Mouse (Mus musculus) forebrain, embryonic 12.5 days (tissue): ENCODE measurements around the gene Cfap299. TPM values are rescaled to one million over a fixed set of nuclear protein-coding genes. Genes with fewer than 3 reads are reported as not detected.

Source experiments
- ATAC-seq: fragments of 200-750 bp; cut with Nextera tagmentation; 2 replicates; pipeline ENCODE4 v1.8.0; 2017; ENCODE audit warnings: moderate TSS enrichment; ENCODE audit not compliant: low FRiP score
- H3K27ac ChIP-seq: fragments of 300-500 bp; sonication (generic); 2 replicates; pipeline ENCODE4 v1.5.1; 2016; ENCODE audit warnings: mild to moderate bottlenecking
- H3K27me3 ChIP-seq: fragments of 300-500 bp; sonication (generic); 2 replicates; pipeline ENCODE4 v1.6.1; 2016; ENCODE audit warnings: mild to moderate bottlenecking
- H3K36me3 ChIP-seq: fragments of 300-500 bp; sonication (generic); replicated peaks from 2 replicates; pipeline ENCODE4 v1.6.1; 2016; ENCODE audit warnings: mild to moderate bottlenecking
- H3K4me1 ChIP-seq: fragments of 300-500 bp; sonication (generic); 2 replicates; pipeline ENCODE4 v1.6.1; 2016
- H3K4me2 ChIP-seq: fragments of 300-500 bp; sonication (generic); 2 replicates; pipeline ENCODE4 v1.6.1; 2016; ENCODE audit warnings: mild to moderate bottlenecking, moderate library complexity
- H3K4me3 ChIP-seq: fragments of 300-500 bp; sonication (generic); replicated peaks from 2 replicates; pipeline ENCODE4 v1.5.1; 2016; ENCODE audit warnings: mild to moderate bottlenecking
- H3K9ac ChIP-seq: fragments of 300-500 bp; sonication (generic); 2 replicates; pipeline ENCODE4 v1.6.1; 2016; ENCODE audit warnings: mild to moderate bottlenecking
- H3K9me3 ChIP-seq: fragments of 300-500 bp; sonication (generic); 2 replicates; pipeline ENCODE4 v1.6.1; 2016
- WGBS: fragments of 180-500 bp; shearing (Covaris S2); methylation state at CpG from one replicate; pipeline ENCODE4 v1.1.7; 2016; 5-methylcytosine and 5-hydroxymethylcytosine counted together
- polyA plus RNA-seq: library from polyadenylated mRNA; unstranded; fragments of >200 nt; fragmentation: Nextera tagmentation; extraction: Ambion mirVana; gene quantifications from 2 replicates; pipeline ENCODE4 v1.2.1, GENCODE M21; 2016

Cfap299 gene
- polyA plus RNA-seq, 1 experiment from 2014 or later = 0.46 TPM

GRCm38 (mm10) chr5:98344581-98344980, 15.5 kb downstream of the Cfap299 start:
- no peak overlapping the region for H3K9ac ChIP-seq
- H3K4me3 ChIP-seq = no peak overlapping the region
- H3K4me2 ChIP-seq = no peak overlapping the region
- H3K27ac ChIP-seq = no peak overlapping the region
- no peak for ATAC-seq
- H3K27me3 ChIP-seq = no peaks in the 10 kb centered on the region
- H3K9me3 ChIP-seq = no peaks in the 10 kb centered on the region
- WGBS = 78% methylated on average over 2 of the region's 2 CpGs
- H3K36me3 ChIP-seq = no peaks in the 10 kb centered on the region
- H3K4me1 ChIP-seq = no peaks in the 10 kb centered on the region

DNA sequence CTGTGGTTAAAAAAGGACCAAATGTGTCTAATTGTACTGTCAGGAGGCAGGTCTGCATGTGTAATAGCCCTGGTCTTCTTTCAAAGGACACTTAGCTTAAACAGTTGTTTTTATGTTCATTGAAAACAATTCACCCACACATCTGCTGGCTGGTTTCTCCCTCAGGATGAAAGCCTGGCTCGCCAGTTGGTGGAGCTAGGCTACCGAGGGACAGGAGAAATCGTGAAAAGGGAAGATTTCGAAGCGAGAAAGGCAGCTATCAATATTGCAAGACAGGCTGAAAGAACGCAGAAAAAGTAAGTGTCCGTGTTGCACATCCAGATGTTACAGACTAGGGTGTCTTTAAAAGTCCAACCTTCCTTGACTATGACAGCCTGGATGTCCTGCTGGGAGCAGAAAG, 17.0 kb downstream of the Cfap299 start:
- no peaks in the 10 kb centered on the region for H3K4me1 ChIP-seq
- no peak overlapping the region for H3K4me2 ChIP-seq
- no peaks in the 10 kb centered on the region for H3K36me3 ChIP-seq
- 70% methylated on average over 7 of the region's 7 CpGs for WGBS
- H3K27me3 ChIP-seq = no peaks in the 10 kb centered on the region
- no peak overlapping the region for H3K9ac ChIP-seq
- ATAC-seq = no peak
- no peak overlapping the region for H3K27ac ChIP-seq
- H3K4me3 ChIP-seq = no peak overlapping the region
- H3K9me3 ChIP-seq = no peaks in the 10 kb centered on the region

DNA sequence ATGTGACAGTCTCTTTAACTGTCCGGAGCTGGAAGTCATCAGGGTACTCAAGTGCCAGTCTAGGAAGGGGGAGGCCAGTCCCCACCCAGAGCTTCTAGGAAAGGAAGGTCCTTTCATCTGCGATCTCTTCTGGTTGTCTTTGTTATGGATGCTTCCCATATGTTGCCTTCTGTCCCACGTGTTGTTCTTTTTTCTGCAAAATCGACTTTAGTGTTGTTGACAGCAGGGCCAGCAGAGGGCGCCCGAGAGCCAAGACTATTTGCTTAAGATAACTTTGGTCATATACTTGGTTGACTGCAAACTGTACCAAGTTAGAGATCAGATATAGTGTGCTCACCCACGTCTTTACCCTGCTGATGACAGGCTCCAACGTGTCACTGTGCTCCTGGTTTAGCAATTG, 19.5 kb downstream of the Cfap299 start:
- H3K27ac ChIP-seq = no peak overlapping the region
- no peak overlapping the region for H3K9ac ChIP-seq
- no peaks in the 10 kb centered on the region for H3K4me1 ChIP-seq
- H3K36me3 ChIP-seq = no peaks in the 10 kb centered on the region
- WGBS = 13% methylated on average over 8 of the region's 8 CpGs
- H3K4me3 ChIP-seq = no peak overlapping the region
- H3K9me3 ChIP-seq = no peaks in the 10 kb centered on the region
- H3K27me3 ChIP-seq = no peaks in the 10 kb centered on the region
- peak; percentile 76; the same call in 1 of the 2 replicates for ATAC-seq
- no peak overlapping the region for H3K4me2 ChIP-seq

DNA sequence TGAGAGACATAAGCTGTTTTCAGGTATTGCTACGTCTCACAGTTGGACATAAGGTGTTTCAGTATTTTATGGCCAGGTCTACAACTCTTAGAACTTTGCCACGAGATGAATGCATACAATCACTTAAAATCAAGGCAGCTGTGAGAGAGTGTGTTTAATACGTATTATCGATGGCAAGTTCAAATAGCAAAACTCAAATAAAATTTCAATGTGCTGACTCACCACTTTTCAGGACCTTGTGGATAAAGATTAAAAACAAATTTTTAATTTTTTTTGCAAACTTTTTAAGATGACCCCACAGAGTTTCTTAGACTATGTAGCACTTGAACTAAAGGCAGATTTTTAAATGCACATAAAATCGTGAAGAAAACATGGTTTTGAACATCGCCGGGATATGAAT, 30.8 kb downstream of the Cfap299 start:
- no peak overlapping the region for H3K9ac ChIP-seq
- no peaks in the 10 kb centered on the region for H3K9me3 ChIP-seq
- WGBS = 91% methylated on average over 7 of the region's 7 CpGs
- no peak overlapping the region for H3K4me3 ChIP-seq
- H3K4me2 ChIP-seq = no peak overlapping the region
- no peaks in the 10 kb centered on the region for H3K27me3 ChIP-seq
- no peak overlapping the region for H3K27ac ChIP-seq
- H3K4me1 ChIP-seq = no peaks in the 10 kb centered on the region
- no peaks in the 10 kb centered on the region for H3K36me3 ChIP-seq
- ATAC-seq = no peak

GRCm38 (mm10) chr5:98360792-98361419, 31.8 kb downstream of the Cfap299 start:
- ATAC-seq = no peak
- H3K4me2 ChIP-seq = no peak overlapping the region
- no peak overlapping the region for H3K27ac ChIP-seq
- no peak overlapping the region for H3K9ac ChIP-seq
- H3K4me3 ChIP-seq = no peak overlapping the region
- H3K4me1 ChIP-seq = no peaks in the 10 kb centered on the region
- H3K27me3 ChIP-seq = no peaks in the 10 kb centered on the region
- no peaks in the 10 kb centered on the region for H3K9me3 ChIP-seq
- no peaks in the 10 kb centered on the region for H3K36me3 ChIP-seq
- 86% methylated on average over 5 of the region's 5 CpGs for WGBS

- Histone ChIP-seq H3K9ac (no peak overlapping the region), H3K36me3 (no peaks in the 10 kb centered on the region), H3K4me1 (no peaks in the 10 kb centered on the region), H3K4me3 (no peak overlapping the region), H3K27me3 (no peaks in the 10 kb centered on the region), H3K9me3 (no peaks in the 10 kb centered on the region), H3K27ac (no peak overlapping the region), H3K4me2 (no peak overlapping the region)
- 46% methylated on average over 8 of the region's 8 CpGs for WGBS
- ATAC-seq = no peak
Observed at GRCm38 (mm10) chr5:98363428-98363827, 34.3 kb downstream of the Cfap299 start.

- Histone ChIP-seq H3K4me2 (no peak overlapping the region), H3K9me3 (no peaks in the 10 kb centered on the region), H3K27ac (no peak overlapping the region), H3K9ac (no peak overlapping the region), H3K27me3 (no peaks in the 10 kb centered on the region), H3K4me3 (no peak overlapping the region), H3K4me1 (no peaks in the 10 kb centered on the region), H3K36me3 (no peaks in the 10 kb centered on the region)
- ATAC-seq = no peak
- WGBS = 85% methylated on average over 5 of the region's 5 CpGs
Observed at GRCm38 (mm10) chr5:98365340-98365739, 36.2 kb downstream of the Cfap299 start.

GRCm38 (mm10) chr5:98368822-98369221, 39.7 kb downstream of the Cfap299 start:
- no peak for ATAC-seq
- Histone ChIP-seq H3K27ac (no peak overlapping the region), H3K27me3 (no peaks in the 10 kb centered on the region), H3K4me3 (no peak overlapping the region), H3K9ac (no peak overlapping the region), H3K36me3 (no peaks in the 10 kb centered on the region), H3K4me2 (no peak overlapping the region), H3K4me1 (no peaks in the 10 kb centered on the region), H3K9me3 (no peaks in the 10 kb centered on the region)
- WGBS = 86% methylated on average over 4 of the region's 4 CpGs

GRCm38 (mm10) chr5:98369426-98369825, 40.3 kb downstream of the Cfap299 start:
- H3K4me1 ChIP-seq = no peaks in the 10 kb centered on the region
- no peak overlapping the region for H3K4me3 ChIP-seq
- 88% methylated on average over 7 of the region's 7 CpGs for WGBS
- H3K4me2 ChIP-seq = no peak overlapping the region
- no peak overlapping the region for H3K9ac ChIP-seq
- H3K36me3 ChIP-seq = no peaks in the 10 kb centered on the region
- H3K27me3 ChIP-seq = no peaks in the 10 kb centered on the region
- ATAC-seq = no peak
- no peaks in the 10 kb centered on the region for H3K9me3 ChIP-seq
- H3K27ac ChIP-seq = no peak overlapping the region

GRCm38 (mm10) chr5:98376058-98376798, 47.1 kb downstream of the Cfap299 start:
- no peak overlapping the region for H3K4me2 ChIP-seq
- H3K36me3 ChIP-seq = no peaks in the 10 kb centered on the region
- ATAC-seq = no peak
- peaks cover 7% of the 10 kb centered on the region; the same call in 1 of the 2 replicates for H3K4me1 ChIP-seq
- 53% methylated on average over 8 of the region's 8 CpGs for WGBS
- H3K27ac ChIP-seq = no peak overlapping the region
- no peaks in the 10 kb centered on the region for H3K27me3 ChIP-seq
- no peak overlapping the region for H3K4me3 ChIP-seq
- H3K9me3 ChIP-seq = no peaks in the 10 kb centered on the region
- no peak overlapping the region for H3K9ac ChIP-seq

DNA sequence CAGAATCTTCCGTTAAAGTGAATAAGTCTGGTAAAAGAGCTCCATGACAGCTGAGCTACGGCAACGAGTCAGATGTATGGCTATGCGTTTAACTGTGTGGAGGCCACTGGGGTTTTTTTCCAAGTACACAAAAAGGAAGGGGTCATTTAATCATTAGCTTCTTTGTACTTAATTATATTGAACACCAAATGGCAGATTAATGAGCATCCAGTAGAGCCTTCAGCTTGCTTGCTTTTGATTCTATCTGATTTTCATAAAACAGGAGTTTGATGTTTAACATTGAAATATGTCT, 47.6 kb downstream of the Cfap299 start:
- Histone ChIP-seq H3K27me3 (no peaks in the 10 kb centered on the region), H3K27ac (no peak overlapping the region), H3K4me1 (peaks cover 7% of the 10 kb centered on the region; the same call in 1 of the 2 replicates), H3K4me2 (no peak overlapping the region), H3K9ac (no peak overlapping the region), H3K4me3 (no peak overlapping the region), H3K9me3 (no peaks in the 10 kb centered on the region), H3K36me3 (no peaks in the 10 kb centered on the region)
- 36% methylated on average over 4 of the region's 4 CpGs for WGBS
- no peak for ATAC-seq

GRCm38 (mm10) chr5:98380360-98380759, 51.3 kb downstream of the Cfap299 start:
- Histone ChIP-seq H3K4me3 (no peak overlapping the region), H3K36me3 (no peaks in the 10 kb centered on the region), H3K9me3 (no peaks in the 10 kb centered on the region), H3K27me3 (no peaks in the 10 kb centered on the region), H3K9ac (no peak overlapping the region), H3K27ac (no peak overlapping the region), H3K4me2 (no peak overlapping the region), H3K4me1 (peaks cover 7% of the 10 kb centered on the region; the same call in 1 of the 2 replicates)
- ATAC-seq = no peak
- WGBS = 71% methylated on average over 4 of the region's 4 CpGs

GRCm38 (mm10) chr5:98387054-98387453, 58.0 kb downstream of the Cfap299 start:
- no peak for ATAC-seq
- Histone ChIP-seq H3K9ac (no peak overlapping the region), H3K4me3 (no peak overlapping the region), H3K4me2 (no peak overlapping the region), H3K9me3 (no peaks in the 10 kb centered on the region), H3K27ac (no peak overlapping the region), H3K36me3 (no peaks in the 10 kb centered on the region), H3K4me1 (no peaks in the 10 kb centered on the region), H3K27me3 (no peaks in the 10 kb centered on the region)
- 67% methylated on average over 3 of the region's 3 CpGs for WGBS
